In the genomic region with DNA sequence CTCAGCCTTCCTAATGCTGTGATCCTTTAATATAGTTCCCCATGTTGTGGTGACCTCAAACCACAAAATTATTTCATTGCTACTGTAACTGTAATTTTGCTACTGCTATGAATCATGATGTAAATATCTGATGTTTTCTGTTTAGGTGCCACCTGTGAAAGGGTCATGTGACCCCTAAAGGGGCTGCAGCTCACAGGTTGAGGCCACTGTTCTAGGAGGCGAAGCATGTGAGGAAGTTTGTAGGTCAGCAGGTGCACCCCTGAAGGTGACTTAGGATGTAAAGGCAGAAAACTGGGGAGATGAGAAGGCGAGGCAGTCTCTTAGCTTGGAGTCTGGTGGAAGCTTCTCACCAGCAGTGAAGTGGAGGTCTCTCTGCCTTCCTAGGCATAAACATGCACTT, we compare ENCODE assay signal across 17 mouse cellular contexts.
"Had no signal": no experiment of that assay in that cellular context is flagged by ENCODE, and none has a peak within 500 bp of the region (broad histone marks: within the 10 kb centered on the region; RNA-seq: fewer than 3 reads in every experiment).

No protein-coding gene starts in this region.

- H3K4me3 ChIP-seq: neural tube, embryonic 12.5 days; neural tube, embryonic 13.5 days; neural tube, embryonic 15.5 days; stomach, embryonic 15.5 days had no signal

- H3K9ac ChIP-seq: neural tube, embryonic 12.5 days; neural tube, embryonic 13.5 days; neural tube, embryonic 15.5 days; stomach, embryonic 15.5 days had no signal

- H3K36me3 ChIP-seq: neural tube, embryonic 12.5 days; neural tube, embryonic 13.5 days; neural tube, embryonic 15.5 days; stomach, embryonic 15.5 days had no signal

- H3K9me3 ChIP-seq: neural tube, embryonic 12.5 days; neural tube, embryonic 13.5 days; neural tube, embryonic 15.5 days; stomach, embryonic 15.5 days had no signal

- H3K27me3 ChIP-seq: neural tube, embryonic 12.5 days; neural tube, embryonic 13.5 days; neural tube, embryonic 15.5 days; stomach, embryonic 15.5 days had no signal

- H3K4me1 ChIP-seq: neural tube, embryonic 12.5 days; neural tube, embryonic 13.5 days; neural tube, embryonic 15.5 days; stomach, embryonic 15.5 days had no signal

- H3K4me2 ChIP-seq: neural tube, embryonic 12.5 days; neural tube, embryonic 13.5 days; neural tube, embryonic 15.5 days; stomach, embryonic 15.5 days had no signal

- H3K27ac ChIP-seq: neural tube, embryonic 12.5 days; neural tube, embryonic 13.5 days; neural tube, embryonic 15.5 days; stomach, embryonic 15.5 days; stomach, postnatal 0 days had no signal

- DNase-seq: retina, postnatal 1 day; right cerebral cortex, adult 18-20 months; right cerebral cortex, postnatal 14 days; right cerebral cortex, postnatal 25 days; right cerebral cortex, postnatal 4 days; spleen, adult 18-20 months; thymus, adult 18-20 months; thymus, adult 2 months; thymus, postnatal 14 days; thymus, postnatal 25 days; thymus, postnatal 36 days; thymus, postnatal 4 days had no signal
